Mouse (Mus musculus) kidney, embryonic 16.5 days (tissue): ENCODE data around the gene H2afb1. TPM values are rescaled to one million over a fixed set of nuclear protein-coding genes. Genes with fewer than 3 reads are reported as not detected.
"Not testable (repeated sequence)": the region's sequence is repeated elsewhere in the genome, so short reads cannot be mapped to it uniquely, and the experiment has no call there.

Experiments used
- ATAC-seq: fragments of 200-750 bp; cut with Nextera tagmentation; 2 replicates; pipeline ENCODE4 v1.8.0; 2017; ENCODE audit warnings: moderate TSS enrichment; ENCODE audit not compliant: low FRiP score, low TSS enrichment
- H3K27ac ChIP-seq: fragments of 300-500 bp; sonication (generic); 2 replicates; pipeline ENCODE4 v1.5.1; 2014; ENCODE audit warnings: low read length
- H3K27me3 ChIP-seq: fragments of 300-500 bp; sonication (generic); 2 replicates; pipeline ENCODE4 v1.6.1; 2014; ENCODE audit warnings: low read length, control low read depth, mixed read lengths; ENCODE audit not compliant: insufficient read depth
- H3K36me3 ChIP-seq: fragments of 300-500 bp; sonication (generic); 2 replicates; pipeline ENCODE4 v1.6.1; 2014; ENCODE audit warnings: low read length, control low read depth, mixed read lengths; ENCODE audit not compliant: insufficient read depth
- H3K4me1 ChIP-seq: fragments of 300-500 bp; sonication (generic); 2 replicates; pipeline ENCODE4 v1.6.1; 2014; ENCODE audit warnings: low read length, control low read depth, mixed read lengths; ENCODE audit not compliant: insufficient read depth
- H3K4me2 ChIP-seq: fragments of 300-500 bp; sonication (generic); replicated peaks from 2 replicates; pipeline ENCODE4 v1.6.1; 2014; ENCODE audit warnings: low read depth, low read length
- H3K4me3 ChIP-seq: fragments of 300-500 bp; sonication (generic); 2 replicates; pipeline ENCODE4 v1.5.1; 2014; ENCODE audit warnings: mild to moderate bottlenecking, low read length
- H3K9ac ChIP-seq: fragments of 300-500 bp; sonication (generic); replicated peaks from 2 replicates; pipeline ENCODE4 v1.6.1; 2014; ENCODE audit warnings: low read length
- H3K9me3 ChIP-seq: fragments of 300-500 bp; sonication (generic); 2 replicates; pipeline ENCODE4 v1.6.1; 2016; ENCODE audit warnings: low read length, control low read depth
- WGBS: fragments of 180-500 bp; shearing (Covaris S2); extraction: QIAGEN DNeasy Blood & Tissue Kit; methylation state at CpG from one replicate; pipeline ENCODE4 v1.1.7; 2014; 5-methylcytosine and 5-hydroxymethylcytosine counted together
- polyA plus RNA-seq: library from polyadenylated mRNA; unstranded; fragments of >200 nt; fragmentation: Nextera tagmentation; extraction: Ambion mirVana; gene quantifications from 2 replicates; pipeline ENCODE4 v1.2.1, GENCODE M21; 2015

The H2afb1 gene
- not detected in 2 replicates for polyA plus RNA-seq

GRCm38 (mm10) chrX:117014457-117014856, at the start of gene H2afb1:
Gene H2afb1 (plus strand): TSS chrX:117014757.
- not testable (repeated sequence) for H3K4me1 ChIP-seq, H3K36me3 ChIP-seq, ATAC-seq, H3K9ac ChIP-seq, H3K4me3 ChIP-seq, H3K9me3 ChIP-seq, H3K4me2 ChIP-seq, H3K27ac ChIP-seq, H3K27me3 ChIP-seq
- WGBS, result 83% methylated on average over 4 of the region's 8 CpGs

- Histone ChIP-seq H3K36me3 (no peaks in the 10 kb centered on the region), H3K9ac (no peak overlapping the region), H3K4me3 (no peak overlapping the region), H3K27me3 (no peaks in the 10 kb centered on the region), H3K9me3 (no peaks in the 10 kb centered on the region), H3K4me1 (no peaks in the 10 kb centered on the region), H3K27ac (no peak overlapping the region), H3K4me2 (no peak overlapping the region)
- no peak for ATAC-seq
- WGBS, result 74% methylated on average over 2 of the region's 2 CpGs
Observed at GRCm38 (mm10) chrX:117036085-117036484, 21.5 kb downstream of the H2afb1 start.
